Mouse (Mus musculus) kidney, embryonic 15.5 days (tissue): ENCODE data around the gene Bpifb3. TPM values are rescaled to one million over a fixed set of nuclear protein-coding genes. Genes with fewer than 3 reads are reported as not detected.

Source experiments
- ATAC-seq: fragments of 200-750 bp; cut with Nextera tagmentation; replicated peaks from 2 replicates; pipeline ENCODE4 v1.8.0; 2017; ENCODE audit warnings: moderate TSS enrichment; ENCODE audit not compliant: low FRiP score
- H3K27ac ChIP-seq: fragments of 300-500 bp; sonication (generic); 2 replicates; pipeline ENCODE4 v1.5.1; 2015; ENCODE audit warnings: mild to moderate bottlenecking, inconsistent platforms
- H3K27me3 ChIP-seq: fragments of 300-500 bp; sonication (generic); 2 replicates; pipeline ENCODE4 v1.6.1; 2015; ENCODE audit warnings: inconsistent platforms
- H3K36me3 ChIP-seq: fragments of 300-500 bp; sonication (generic); 2 replicates; pipeline ENCODE4 v1.6.1; 2015; ENCODE audit warnings: inconsistent platforms
- H3K4me1 ChIP-seq: fragments of 300-500 bp; sonication (generic); 2 replicates; pipeline ENCODE4 v1.6.1; 2015; ENCODE audit warnings: inconsistent platforms
- H3K4me2 ChIP-seq: fragments of 300-500 bp; sonication (generic); 2 replicates; pipeline ENCODE4 v1.6.1; 2015; ENCODE audit warnings: moderate library complexity, mild to moderate bottlenecking, inconsistent platforms
- H3K4me3 ChIP-seq: fragments of 300-500 bp; sonication (generic); replicated peaks from 2 replicates; pipeline ENCODE4 v1.5.1; 2015; ENCODE audit warnings: mild to moderate bottlenecking, inconsistent platforms
- H3K9ac ChIP-seq: fragments of 300-500 bp; sonication (generic); 2 replicates; pipeline ENCODE4 v1.6.1; 2015; ENCODE audit warnings: mild to moderate bottlenecking, inconsistent platforms
- H3K9me3 ChIP-seq: fragments of 300-500 bp; sonication (generic); replicated peaks from 2 replicates; pipeline ENCODE4 v1.6.1; 2016; ENCODE audit warnings: inconsistent platforms
- WGBS: fragments of 180-500 bp; shearing (Covaris S2); methylation state at CpG from one replicate; pipeline ENCODE4 v1.1.7; 2015; ENCODE audit warnings: mixed read lengths; 5-methylcytosine and 5-hydroxymethylcytosine counted together
- polyA plus RNA-seq: library from polyadenylated mRNA; unstranded; fragments of >200 nt; fragmentation: Nextera tagmentation; extraction: Ambion mirVana; gene quantifications from 2 replicates; pipeline ENCODE4 v1.2.1, GENCODE M21; 2015

Gene Bpifb3
- not detected in 2 replicates for polyA plus RNA-seq

DNA sequence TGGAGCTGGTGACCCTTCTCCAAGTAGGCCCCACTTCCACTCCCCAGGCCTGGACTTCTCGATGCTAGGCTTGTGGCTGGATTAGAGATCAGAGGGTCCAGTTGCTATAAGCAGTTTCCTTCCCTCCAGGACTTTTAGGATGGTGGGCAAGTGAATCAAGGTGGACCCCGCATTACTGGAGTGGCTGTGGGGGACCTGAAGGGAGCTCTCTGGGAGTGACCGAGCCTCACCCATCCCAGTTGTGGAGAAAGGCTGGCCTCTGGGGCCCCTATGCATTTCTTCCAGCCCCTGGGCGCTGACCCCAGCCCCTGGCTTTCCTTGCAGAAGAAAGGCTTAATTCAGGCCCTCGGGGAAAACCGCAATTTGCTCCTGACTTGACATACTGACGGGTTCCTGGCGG lies at the start of gene Bpifb3:
TSS of gene Bpifb3 (plus strand) at position 301 of the 400 bp plus-strand sequence.
- Histone ChIP-seq H3K4me3 (no peak within 1 kb of the TSS), H3K27ac (no peak within 1 kb of the TSS), H3K4me1 (no peaks in the 10 kb centered on the region), H3K36me3 (no peaks in the 10 kb centered on the region), H3K9me3 (no peaks in the 10 kb centered on the region), H3K27me3 (no peaks in the 10 kb centered on the region), H3K4me2 (no peak within 1 kb of the TSS), H3K9ac (no peak within 1 kb of the TSS)
- 73% methylated on average over 8 of the region's 8 CpGs for WGBS
- ATAC-seq = no peak

DNA sequence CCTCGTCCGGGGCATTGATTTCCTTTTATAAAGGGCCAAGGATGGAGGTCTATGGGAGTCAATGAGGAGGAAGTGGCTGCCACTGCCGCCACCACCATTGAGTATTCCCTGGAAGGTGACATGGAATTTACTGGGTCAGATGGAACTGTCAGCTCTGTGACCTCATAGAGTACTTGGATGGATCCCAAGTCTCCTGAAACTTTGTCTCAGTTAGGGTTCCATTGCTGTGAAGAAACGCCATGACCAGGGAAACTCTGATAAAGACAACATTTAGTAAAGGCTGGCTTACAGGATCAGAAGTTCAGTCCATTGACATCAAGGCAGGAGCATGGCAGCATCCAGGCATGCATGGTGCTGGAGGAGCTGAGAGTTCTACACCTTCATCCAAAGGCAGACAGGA lies 47.0 kb upstream of the Bpifb3 start, which contains the start of gene Sun5:
TSS of gene Sun5 (minus strand) at position 101 of the 400 bp plus-strand sequence.
- Histone ChIP-seq H3K9me3 (no peaks in the 10 kb centered on the region), H3K36me3 (no peaks in the 10 kb centered on the region), H3K4me1 (no peaks in the 10 kb centered on the region), H3K4me3 (no peak within 1 kb of the TSS), H3K27ac (no peak within 1 kb of the TSS), H3K4me2 (no peak within 1 kb of the TSS), H3K9ac (no peak within 1 kb of the TSS), H3K27me3 (no peaks in the 10 kb centered on the region)
- no peak for ATAC-seq
- 91% methylated on average over 4 of the region's 4 CpGs for WGBS

DNA sequence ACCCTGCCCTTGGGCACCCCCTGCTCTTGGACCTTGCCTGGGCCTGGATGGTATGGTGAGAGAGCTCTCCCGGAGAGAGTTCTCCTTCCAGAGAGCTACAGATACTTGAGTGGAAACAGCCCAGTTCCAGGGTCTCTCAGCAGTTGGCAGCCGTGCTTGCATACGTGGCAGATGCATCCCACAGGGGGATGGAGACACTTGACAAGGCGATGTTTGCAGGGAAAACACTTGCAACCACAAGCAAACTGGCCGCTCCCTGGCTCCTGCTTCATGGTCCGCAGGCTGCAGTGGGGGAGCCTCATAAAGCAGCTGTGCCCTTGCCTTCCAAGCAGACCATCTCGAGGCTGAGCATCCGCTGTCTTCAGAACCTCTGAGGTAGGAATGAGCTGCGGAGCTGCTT lies 43.3 kb upstream of the Bpifb3 start, which contains the start of gene Bpifb2:
TSS of gene Bpifb2 (plus strand) at position 301 of the 400 bp plus-strand sequence.
- Histone ChIP-seq H3K4me1 (no peaks in the 10 kb centered on the region), H3K9ac (no peak within 1 kb of the TSS), H3K9me3 (no peaks in the 10 kb centered on the region), H3K27ac (no peak within 1 kb of the TSS), H3K4me3 (no peak within 1 kb of the TSS), H3K27me3 (no peaks in the 10 kb centered on the region), H3K36me3 (no peaks in the 10 kb centered on the region), H3K4me2 (no peak within 1 kb of the TSS)
- 65% methylated on average over 9 of the region's 9 CpGs for WGBS
- ATAC-seq = no peak

DNA sequence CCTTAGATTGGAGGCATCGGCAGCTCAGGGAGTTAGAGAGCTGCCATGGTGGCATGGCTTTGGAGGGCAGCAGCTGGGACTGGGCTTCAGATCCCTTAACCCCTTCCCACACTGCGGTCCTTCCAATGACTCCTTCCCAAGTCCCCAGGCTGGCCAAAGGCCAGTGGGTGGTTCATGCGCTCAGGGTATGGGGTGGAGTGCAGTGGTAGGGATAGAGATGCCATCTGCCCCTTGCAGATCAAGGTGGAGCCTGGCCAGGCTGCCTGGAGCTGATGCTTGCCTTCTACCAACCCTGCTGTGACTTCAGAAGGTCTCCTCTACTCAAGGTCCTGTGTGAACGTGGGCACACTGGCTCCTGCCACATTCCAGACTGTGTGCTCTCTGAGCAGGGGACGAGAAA lies 18.9 kb upstream of the Bpifb3 start:
- Histone ChIP-seq H3K9ac (no peak overlapping the region), H3K4me2 (no peak overlapping the region), H3K27ac (no peak overlapping the region), H3K9me3 (no peaks in the 10 kb centered on the region), H3K4me3 (no peak overlapping the region), H3K27me3 (no peaks in the 10 kb centered on the region), H3K36me3 (no peaks in the 10 kb centered on the region), H3K4me1 (no peaks in the 10 kb centered on the region)
- 81% methylated on average over 5 of the region's 5 CpGs for WGBS
- no peak for ATAC-seq

DNA sequence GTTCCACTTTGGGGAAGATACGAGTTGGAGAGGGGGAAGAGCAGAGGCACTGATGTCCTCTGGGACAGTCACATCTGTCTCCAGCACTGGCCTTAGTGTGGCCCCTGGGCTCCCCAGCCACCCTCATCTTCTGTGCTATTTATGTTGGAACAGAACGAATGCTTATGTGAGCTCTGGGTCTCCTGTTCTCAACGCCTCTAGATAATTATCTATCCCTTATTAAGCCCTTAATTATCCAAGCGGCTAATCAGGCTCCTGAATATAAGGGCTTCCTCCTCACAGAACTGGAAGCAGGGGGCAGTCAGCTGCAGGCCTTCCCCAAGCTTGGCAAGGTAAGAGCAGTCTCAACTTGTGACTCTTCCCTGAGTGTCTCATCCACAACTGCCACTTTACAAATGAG lies 17.9 kb upstream of the Bpifb3 start, which contains the start of gene Bpifb6:
TSS of gene Bpifb6 (plus strand) at position 301 of the 400 bp plus-strand sequence.
- Histone ChIP-seq H3K9me3 (no peaks in the 10 kb centered on the region), H3K4me2 (no peak within 1 kb of the TSS), H3K4me1 (no peaks in the 10 kb centered on the region), H3K9ac (no peak within 1 kb of the TSS), H3K27ac (no peak within 1 kb of the TSS), H3K36me3 (no peaks in the 10 kb centered on the region), H3K27me3 (no peaks in the 10 kb centered on the region), H3K4me3 (no peak within 1 kb of the TSS)
- ATAC-seq = no peak
- 71% methylated on average over 4 of the region's 4 CpGs for WGBS

DNA sequence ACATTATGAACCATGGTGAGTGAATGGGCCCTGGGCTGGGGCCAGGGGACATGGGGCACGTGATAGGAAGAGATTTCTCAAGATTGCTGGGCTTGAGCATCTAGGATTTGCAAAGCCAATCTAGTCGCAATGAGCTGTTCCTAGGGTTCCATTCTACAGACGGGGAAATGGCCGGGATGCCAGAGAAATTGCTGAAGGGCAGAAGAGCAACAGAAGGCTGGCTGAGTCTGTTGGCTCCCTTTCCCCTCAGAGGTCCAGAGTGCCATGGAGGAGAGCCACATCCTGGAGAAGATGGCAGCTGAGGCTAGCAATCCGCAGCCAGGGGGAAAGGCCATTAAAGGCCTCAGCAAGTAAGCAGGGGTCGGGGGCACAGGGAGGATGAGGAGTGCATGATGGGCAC lies 15.3 kb upstream of the Bpifb3 start:
- Histone ChIP-seq H3K27me3 (no peaks in the 10 kb centered on the region), H3K4me2 (no peak overlapping the region), H3K27ac (no peak overlapping the region), H3K9me3 (no peaks in the 10 kb centered on the region), H3K4me1 (no peaks in the 10 kb centered on the region), H3K9ac (no peak overlapping the region), H3K36me3 (no peaks in the 10 kb centered on the region), H3K4me3 (no peak overlapping the region)
- WGBS = 75% methylated on average over 6 of the region's 6 CpGs
- no peak for ATAC-seq

DNA sequence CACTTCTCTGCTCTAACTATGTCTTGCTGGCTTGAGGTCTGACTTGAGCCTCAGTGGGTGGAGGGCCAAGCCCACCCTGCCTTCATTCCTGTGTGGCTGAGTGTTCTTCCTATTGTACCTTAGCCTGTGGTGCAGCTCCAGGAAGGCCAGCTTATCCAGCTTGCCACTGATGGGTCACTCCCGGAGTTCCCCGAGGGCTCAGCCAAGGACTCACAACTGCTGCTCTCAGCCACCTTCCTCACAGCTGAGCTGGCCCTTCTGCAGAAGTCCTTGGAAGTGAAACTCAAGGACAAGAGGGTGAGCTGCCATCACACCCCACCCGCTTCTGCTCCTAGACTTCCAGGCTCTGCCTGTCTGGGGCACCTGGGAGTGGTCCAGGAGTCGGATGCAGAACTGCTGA lies 11.4 kb upstream of the Bpifb3 start:
- WGBS = 86% methylated on average over 4 of the region's 4 CpGs
- ATAC-seq = no peak

DNA sequence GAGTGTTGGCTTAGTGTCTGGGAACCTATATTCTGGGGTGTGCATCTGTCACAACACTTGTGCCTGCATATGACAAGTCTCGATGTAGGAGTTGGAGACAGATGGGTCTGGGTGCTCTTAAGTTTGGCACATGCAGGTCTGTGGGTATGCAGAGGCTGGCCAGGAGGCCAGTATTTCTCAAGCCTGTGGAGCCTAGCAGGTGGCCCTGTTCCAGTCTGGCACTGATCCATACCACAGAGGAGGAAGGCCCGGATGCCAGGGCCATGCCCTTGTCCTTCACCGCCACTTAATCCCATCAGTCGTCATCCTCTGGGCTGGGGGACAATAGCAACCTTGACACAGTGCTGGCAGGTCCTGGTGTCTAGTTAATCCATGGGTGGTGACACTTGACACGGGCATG lies 3.9 kb upstream of the Bpifb3 start:
- Histone ChIP-seq H3K27me3 (no peaks in the 10 kb centered on the region), H3K27ac (no peak overlapping the region), H3K4me2 (no peak overlapping the region), H3K4me3 (no peak overlapping the region), H3K4me1 (no peaks in the 10 kb centered on the region), H3K36me3 (no peaks in the 10 kb centered on the region), H3K9me3 (no peaks in the 10 kb centered on the region), H3K9ac (no peak overlapping the region)
- 63% methylated on average over 5 of the region's 5 CpGs for WGBS
- no peak for ATAC-seq

More for the DNA sequence above, 11.4 kb upstream of the Bpifb3 start:
- Histone ChIP-seq H3K4me1 (no peaks in the 10 kb centered on the region), H3K4me3 (no peak overlapping the region), H3K36me3 (no peaks in the 10 kb centered on the region), H3K9me3 (no peaks in the 10 kb centered on the region), H3K27me3 (no peaks in the 10 kb centered on the region), H3K9ac (no peak overlapping the region), H3K27ac (no peak overlapping the region), H3K4me2 (no peak overlapping the region)

DNA sequence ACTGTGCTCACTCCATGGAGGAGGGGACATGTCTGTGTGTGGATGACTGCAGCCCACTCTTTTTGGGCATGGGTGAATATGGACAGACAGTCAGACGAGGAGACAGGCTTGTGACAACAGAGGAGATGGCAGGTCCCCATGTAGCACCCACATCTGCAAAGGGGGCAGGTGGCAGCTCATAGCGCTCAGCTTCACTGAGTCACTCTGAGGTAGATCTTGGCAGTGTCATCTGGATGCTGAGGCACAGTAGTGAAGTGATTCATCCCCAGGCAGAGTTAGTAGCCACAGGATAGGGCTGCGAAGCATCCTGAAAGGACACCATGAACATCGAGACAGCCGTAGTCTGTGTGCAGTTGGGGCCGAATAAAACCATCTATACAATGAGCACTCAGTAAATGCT lies 3.2 kb downstream of the Bpifb3 start:
- Histone ChIP-seq H3K27ac (no peak overlapping the region), H3K4me3 (no peak overlapping the region), H3K9me3 (no peaks in the 10 kb centered on the region), H3K9ac (no peak overlapping the region), H3K4me2 (no peak overlapping the region), H3K36me3 (no peaks in the 10 kb centered on the region), H3K4me1 (no peaks in the 10 kb centered on the region), H3K27me3 (no peaks in the 10 kb centered on the region)
- WGBS = 85% methylated on average over 6 of the region's 6 CpGs
- no peak for ATAC-seq

DNA sequence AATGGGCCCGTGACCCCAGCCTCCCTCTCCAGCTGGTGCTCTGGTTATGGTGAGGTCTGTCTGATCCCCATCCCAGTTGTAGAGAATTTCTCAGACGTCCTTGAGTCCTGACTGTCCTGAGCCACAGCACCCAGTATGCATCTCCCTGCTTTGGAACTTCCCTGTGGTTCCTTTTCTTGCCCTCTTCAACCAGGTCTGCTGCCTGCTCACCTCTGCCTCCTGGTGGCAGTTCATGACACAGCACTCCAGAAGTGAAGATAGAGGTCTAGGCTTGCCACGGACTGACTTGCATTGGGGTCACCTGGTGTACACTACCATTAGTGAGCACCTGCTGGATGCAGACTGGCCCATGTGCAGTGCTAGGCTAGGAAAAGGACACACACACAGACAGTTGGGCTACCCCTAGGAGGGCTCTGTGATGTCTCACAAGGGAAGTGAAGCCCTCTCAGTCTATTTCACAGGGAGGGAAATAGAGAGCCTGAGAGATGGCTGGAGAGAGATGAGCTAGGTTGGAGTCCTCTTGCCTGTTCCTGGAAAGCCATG lies 11.9 kb downstream of the Bpifb3 start:
- Histone ChIP-seq H3K27me3 (no peaks in the 10 kb centered on the region), H3K4me1 (no peaks in the 10 kb centered on the region), H3K4me3 (no peak overlapping the region), H3K9me3 (no peaks in the 10 kb centered on the region), H3K9ac (no peak overlapping the region), H3K36me3 (no peaks in the 10 kb centered on the region), H3K27ac (no peak overlapping the region), H3K4me2 (no peak overlapping the region)
- WGBS = 46% methylated on average over 3 of the region's 3 CpGs
- ATAC-seq = no peak

DNA sequence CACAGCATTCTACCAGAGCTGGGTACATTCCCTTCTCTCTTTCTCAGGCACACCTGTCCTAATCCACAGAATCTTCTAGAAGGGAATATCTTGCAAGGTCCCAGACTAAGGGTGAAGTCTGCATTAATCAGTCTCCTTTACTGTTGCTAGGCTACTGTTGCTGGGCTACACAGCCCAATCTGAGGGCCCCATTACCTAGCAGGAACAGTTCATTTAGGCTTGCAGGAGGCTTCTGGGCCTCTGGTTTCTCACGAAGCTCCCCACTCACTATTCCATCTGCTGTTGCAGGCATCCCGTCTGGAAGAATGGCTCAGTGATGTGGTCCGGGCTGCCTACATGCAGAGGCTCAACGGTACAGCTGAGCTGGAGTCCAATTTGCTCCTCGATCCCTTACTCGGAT lies 13.1 kb downstream of the Bpifb3 start:
- Histone ChIP-seq H3K27me3 (no peaks in the 10 kb centered on the region), H3K9me3 (no peaks in the 10 kb centered on the region), H3K36me3 (no peaks in the 10 kb centered on the region), H3K4me1 (no peaks in the 10 kb centered on the region), H3K4me2 (no peak overlapping the region), H3K4me3 (no peak overlapping the region), H3K9ac (no peak overlapping the region), H3K27ac (no peak overlapping the region)
- WGBS = 80% methylated on average over 6 of the region's 6 CpGs
- ATAC-seq = no peak

DNA sequence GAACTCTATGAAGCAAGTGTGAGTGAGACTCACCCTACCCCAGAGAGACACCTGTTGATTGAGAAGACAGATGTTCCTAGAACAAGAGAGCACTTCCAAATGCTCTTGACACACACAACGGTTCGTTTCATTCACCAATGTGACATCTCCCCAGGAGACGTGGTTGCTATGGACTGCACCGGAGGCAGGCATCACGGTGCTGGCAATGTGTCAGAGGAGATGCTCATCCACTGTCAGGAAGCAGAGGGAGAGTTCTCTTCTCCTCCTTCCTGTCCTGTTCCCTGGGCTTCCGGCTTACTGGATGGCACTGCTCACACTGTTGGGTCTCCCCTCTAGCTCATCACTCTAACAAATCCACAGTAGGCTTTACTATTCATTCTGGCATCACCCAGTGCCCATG lies 15.3 kb downstream of the Bpifb3 start:
- 84% methylated on average over 6 of the region's 6 CpGs for WGBS
- no peak overlapping the region for H3K4me3 ChIP-seq
- no peak for ATAC-seq

DNA sequence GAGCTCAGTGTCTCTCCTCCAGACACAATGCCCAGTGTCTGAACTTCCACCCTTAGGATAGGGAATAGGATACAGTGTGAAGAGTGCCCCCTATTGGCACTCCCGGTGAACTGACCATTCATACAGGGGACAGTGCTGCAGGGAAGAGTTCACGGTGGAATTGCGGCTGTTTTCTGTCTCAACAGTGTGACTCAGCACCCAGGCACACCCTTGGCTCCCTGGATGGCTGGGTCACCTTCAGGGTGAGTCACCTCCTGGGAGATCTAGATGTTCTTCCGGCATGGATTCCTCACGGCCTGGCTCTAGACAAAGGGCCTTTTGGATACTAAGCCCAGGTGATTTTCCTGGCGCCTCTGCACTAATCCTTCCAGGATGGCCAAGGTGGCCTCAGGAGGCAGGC lies 17.3 kb downstream of the Bpifb3 start:
- 89% methylated on average over 6 of the region's 6 CpGs for WGBS
- Histone ChIP-seq H3K9ac (no peak overlapping the region), H3K4me2 (no peak overlapping the region)

More for the DNA sequence above, 15.3 kb downstream of the Bpifb3 start:
- H3K9me3 ChIP-seq = no peaks in the 10 kb centered on the region
- H3K27ac ChIP-seq = no peak overlapping the region
- no peak overlapping the region for H3K9ac ChIP-seq
- H3K4me1 ChIP-seq = no peaks in the 10 kb centered on the region
- H3K36me3 ChIP-seq = no peaks in the 10 kb centered on the region
- H3K27me3 ChIP-seq = no peaks in the 10 kb centered on the region
- no peak overlapping the region for H3K4me2 ChIP-seq

More for the DNA sequence above, 17.3 kb downstream of the Bpifb3 start:
- no peaks in the 10 kb centered on the region for H3K36me3 ChIP-seq
- no peaks in the 10 kb centered on the region for H3K27me3 ChIP-seq
- H3K9me3 ChIP-seq = no peaks in the 10 kb centered on the region
- no peak overlapping the region for H3K27ac ChIP-seq
- ATAC-seq = no peak
- H3K4me3 ChIP-seq = no peak overlapping the region
- H3K4me1 ChIP-seq = no peaks in the 10 kb centered on the region
